Mouse (Mus musculus): ENCODE measurements around the gene Sardh. TPM values are rescaled to one million over a fixed set of nuclear protein-coding genes. Genes with fewer than 3 reads are reported as not detected.

Gene Sardh
- polyA plus RNA-seq, 1 experiment: not detected

DNA sequence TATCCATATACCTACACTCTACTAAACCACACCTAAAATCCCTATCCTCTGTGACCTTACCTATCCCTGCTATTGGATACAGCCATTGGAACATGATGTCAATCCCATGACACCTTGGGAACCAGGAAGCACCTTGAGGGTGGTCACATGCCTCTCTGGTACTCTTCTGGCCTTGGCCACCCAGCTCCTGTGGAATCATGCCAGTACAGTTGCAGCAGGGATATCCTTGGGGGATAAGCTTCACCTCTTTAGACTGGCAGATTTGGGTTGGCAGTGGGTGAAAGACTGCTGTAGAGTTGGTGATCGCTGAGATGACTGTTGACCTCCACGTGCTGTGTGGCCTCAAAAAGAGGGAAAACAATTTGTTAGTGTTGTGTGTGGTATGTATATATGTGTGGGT, 86.6 kb downstream of the Sardh start:
- TF ChIP-seq GATA1 (IDR thresholded peaks at IDR 0.05; ENCODE audit: low read length): no peak

DNA sequence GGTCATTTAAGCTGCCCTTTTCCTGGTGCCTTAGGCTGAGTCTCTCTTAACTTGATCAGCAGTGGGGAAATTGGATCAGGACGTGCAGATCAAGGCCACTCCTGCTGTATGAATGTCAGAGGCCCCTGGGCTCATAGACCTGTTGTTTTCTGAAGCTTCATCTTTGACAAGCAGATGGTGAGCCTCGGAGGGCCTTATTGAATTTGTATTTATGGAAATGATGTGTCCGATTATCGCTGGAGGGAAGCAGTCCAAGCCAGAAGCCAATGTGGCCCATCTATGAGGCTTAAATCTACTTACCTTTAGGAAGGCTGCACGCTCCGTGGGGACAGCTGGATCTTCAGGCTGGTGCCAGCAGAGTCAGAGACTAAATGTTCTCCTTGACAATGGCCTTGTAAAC, 91.5 kb downstream of the Sardh start:
- no peak for TF ChIP-seq GATA1 (IDR thresholded peaks at IDR 0.05; ENCODE audit: low read length)

DNA sequence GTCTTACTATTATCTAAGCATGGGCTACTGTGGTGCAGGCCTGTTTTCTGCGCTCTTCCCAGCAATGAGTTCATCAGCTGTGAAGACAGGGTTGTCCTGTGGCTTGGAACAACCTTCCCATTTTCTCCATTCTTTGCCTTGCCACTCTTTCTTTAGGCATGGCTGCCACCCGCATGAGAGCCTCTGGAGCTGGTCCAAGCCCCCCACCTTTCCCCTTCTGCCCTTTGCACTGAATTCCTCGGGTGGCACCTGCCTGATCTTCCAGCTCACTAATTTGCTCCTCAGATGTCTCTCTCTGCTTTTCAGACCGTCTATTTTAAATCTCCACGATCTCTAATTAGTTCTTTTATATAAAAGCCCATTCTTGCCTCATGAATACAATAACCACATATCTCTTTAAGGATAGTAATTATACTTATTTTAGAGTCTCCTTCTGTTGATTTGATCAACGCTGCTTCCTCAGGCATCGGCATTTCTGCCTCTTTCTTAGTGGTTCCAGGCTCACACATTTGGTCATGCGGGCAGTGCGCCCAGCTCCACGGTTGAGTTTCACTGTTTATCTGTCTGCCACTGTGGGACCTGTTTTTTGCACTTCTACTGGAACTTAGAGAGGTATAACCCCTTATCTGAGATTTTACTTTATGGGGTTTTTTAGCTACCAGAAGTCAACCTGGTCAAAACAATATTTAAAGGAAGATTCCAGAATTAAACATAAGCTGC, 93.5 kb downstream of the Sardh start:
- TF ChIP-seq GATA1 (IDR thresholded peaks at IDR 0.05; ENCODE audit: low read length): no peak

DNA sequence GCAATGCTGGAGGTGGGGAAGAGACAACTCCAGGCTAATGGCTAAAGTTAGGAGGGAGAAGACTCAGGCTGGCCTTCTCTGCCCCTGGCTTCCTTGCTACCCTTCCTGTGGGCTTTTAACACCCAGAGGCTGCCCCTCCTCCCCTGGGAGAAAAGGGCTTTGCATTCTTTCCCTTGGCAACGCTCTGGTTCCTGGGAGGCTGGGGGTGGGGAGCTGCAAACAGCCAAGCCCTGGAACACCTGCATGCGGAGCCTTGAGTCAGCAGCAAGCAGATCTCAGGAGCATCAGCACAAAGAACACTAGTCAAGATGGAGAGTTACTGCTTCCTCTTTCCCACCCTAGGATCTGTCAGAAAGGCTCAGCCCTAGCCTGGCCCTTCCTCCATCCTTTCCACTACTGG, 98.7 kb downstream of the Sardh start:
- TF ChIP-seq GATA1 (IDR thresholded peaks at IDR 0.05; ENCODE audit: low read length): no peak

DNA sequence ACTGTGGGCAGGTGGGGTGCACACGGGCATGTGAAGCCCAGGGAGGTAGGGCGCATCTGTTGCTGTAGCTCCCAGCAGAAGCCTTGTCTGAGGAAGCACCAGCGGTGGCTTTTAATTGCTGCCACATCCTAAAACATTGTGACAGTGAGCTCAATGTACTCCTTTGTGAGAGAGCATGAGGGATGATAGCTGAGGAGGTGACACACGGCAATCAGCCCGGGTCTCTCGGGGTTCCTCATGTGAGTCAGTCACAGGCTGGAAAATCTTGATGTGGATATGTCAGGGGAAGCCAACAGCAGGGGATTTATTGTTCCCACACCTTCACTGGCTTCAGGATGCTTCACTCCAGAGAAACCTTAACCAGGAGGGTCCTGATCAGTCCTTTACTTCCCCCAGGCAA, 101.3 kb downstream of the Sardh start:
- TF ChIP-seq GATA1 (IDR thresholded peaks at IDR 0.05; ENCODE audit: low read length): no peak

DNA sequence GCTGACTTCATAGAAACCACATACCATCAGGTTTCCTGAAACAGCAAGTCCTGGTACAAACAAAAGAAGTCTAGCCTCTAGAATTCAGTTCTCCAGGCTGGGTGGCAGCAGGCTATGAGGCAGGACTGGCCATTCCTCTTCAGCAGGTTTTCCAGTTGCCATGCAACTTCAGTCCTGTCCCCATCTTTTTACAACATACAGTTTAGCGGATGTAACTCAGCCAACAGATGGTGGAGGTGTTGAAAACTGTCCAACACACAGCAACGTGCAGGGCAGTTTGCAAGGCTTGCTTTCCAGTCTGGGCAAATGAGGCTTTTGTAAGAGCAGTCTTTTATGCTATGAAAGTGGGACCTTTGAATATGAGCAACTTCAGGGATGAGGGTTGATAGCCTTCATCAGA, 103.2 kb downstream of the Sardh start:
- TF ChIP-seq GATA1 (IDR thresholded peaks at IDR 0.05; ENCODE audit: low read length): no peak

DNA sequence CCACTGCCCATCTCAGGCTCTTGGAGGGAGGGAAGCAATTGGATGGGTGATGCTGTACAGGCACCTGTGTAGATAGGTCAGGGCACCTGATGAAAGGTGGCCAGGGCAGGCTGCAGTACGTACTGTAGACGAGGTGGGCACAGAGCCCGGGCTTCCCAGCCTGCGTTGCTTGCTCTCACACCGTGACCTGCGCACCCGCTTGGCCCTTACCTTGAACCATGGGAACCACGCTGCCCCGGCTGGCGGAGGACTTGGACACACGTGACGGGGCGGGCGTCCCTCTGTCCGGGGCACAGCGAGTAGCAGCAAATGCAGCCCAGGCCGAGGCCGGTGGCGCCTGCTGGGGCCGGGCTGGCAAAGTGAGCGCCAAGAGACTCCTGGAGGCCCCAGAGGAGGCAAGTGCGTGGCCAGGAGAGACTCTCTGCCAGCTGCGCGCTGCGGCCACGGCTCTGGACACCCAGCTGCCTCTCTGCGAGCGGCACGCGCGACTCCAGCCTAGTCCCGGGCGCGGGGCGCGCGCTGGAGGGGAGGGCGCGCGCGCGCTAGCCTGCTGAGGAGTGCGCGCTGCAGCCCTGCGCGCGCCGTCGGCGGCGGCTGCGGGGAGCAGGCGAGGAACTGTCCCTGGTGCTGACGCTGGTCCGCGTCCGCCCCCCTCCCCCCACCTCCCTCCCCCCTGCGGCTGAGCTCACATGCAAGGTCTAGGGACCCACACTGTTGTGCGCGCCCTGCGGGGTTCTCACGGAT, 106.0 kb downstream of the Sardh start, which contains the start of gene Fam163b:
Fam163b (minus strand) TSS at position 542 of the 744 bp plus-strand sequence.
- TF ChIP-seq GATA1 (IDR thresholded peaks at IDR 0.05; ENCODE audit: low read length): no peak

Other genes starting within 250 kb of the Sardh start
- gene Cacfd1, start 238.4 kb downstream of the Sardh start, polyA plus RNA-seq (2012): 9.2 and 11.8 TPM in 2 replicates
- gene Slc2a6, start 220.3 kb downstream of the Sardh start, polyA plus RNA-seq (2012): not detected in 2 replicates
- not detected in 2 replicates for gene Mymk, start 176.2 kb downstream of the Sardh start, polyA plus RNA-seq (2012)
- not detected in 2 replicates for gene Adamtsl2, start 169.0 kb downstream of the Sardh start, polyA plus RNA-seq (2012)
- gene Fam163b, start 105.8 kb downstream of the Sardh start, polyA plus RNA-seq (2012): not detected in 2 replicates
- not detected in 2 replicates for gene Dbh, start 83.1 kb downstream of the Sardh start, polyA plus RNA-seq (2012)
- gene Vav2, start 178.7 kb upstream of the Sardh start, polyA plus RNA-seq (2012): 3.8 and 4.5 TPM in 2 replicates
- 1.9 and 2.1 TPM in 2 replicates for gene Brd3os, start 194.0 kb upstream of the Sardh start, polyA plus RNA-seq (2012)

Measured in G1E-ER4 (cell line).